Mouse (Mus musculus) liver, postnatal 0 days (tissue): ENCODE data around the gene Hibadh. TPM values are rescaled to one million over a fixed set of nuclear protein-coding genes. Genes with fewer than 3 reads are reported as not detected.

Experiments used
- ATAC-seq: fragments of 200-750 bp; cut with Nextera tagmentation; 2 replicates; pipeline ENCODE4 v1.8.0; 2017; ENCODE audit warnings: mild to moderate bottlenecking, moderate library complexity
- DNase-seq: peaks from one replicate; pipeline ENCODE4 v3.0.0-alpha.2; 2016
- H3K27ac ChIP-seq: fragments of 300-500 bp; sonication (generic); 2 replicates; pipeline ENCODE4 v1.5.1; 2014; ENCODE audit warnings: antibody characterized with exemption, moderate library complexity, mild to moderate bottlenecking, low read depth
- H3K27me3 ChIP-seq: fragments of 300-500 bp; sonication (generic); 2 replicates; pipeline ENCODE4 v1.6.1; 2014; ENCODE audit warnings: low read length, control low read depth, mixed read lengths; ENCODE audit not compliant: insufficient read depth
- H3K36me3 ChIP-seq: fragments of 300-500 bp; sonication (generic); replicated peaks from 2 replicates; pipeline ENCODE4 v1.6.1; 2014; ENCODE audit warnings: mild to moderate bottlenecking, control low read depth, low read length, moderate library complexity, mixed read lengths; ENCODE audit not compliant: insufficient read depth
- H3K4me1 ChIP-seq: fragments of 300-500 bp; sonication (generic); 2 replicates; pipeline ENCODE4 v1.6.1; 2014; ENCODE audit warnings: antibody characterized with exemption, mild to moderate bottlenecking, control low read depth; ENCODE audit not compliant: insufficient read depth
- H3K4me2 ChIP-seq: fragments of 300-500 bp; sonication (generic); 2 replicates; pipeline ENCODE4 v1.6.1; 2014; ENCODE audit warnings: low read depth, mild to moderate bottlenecking, low read length, moderate library complexity, mixed read lengths
- H3K4me3 ChIP-seq: fragments of 300-500 bp; sonication (generic); 2 replicates; pipeline ENCODE4 v1.5.1; 2014; ENCODE audit warnings: low read depth, low read length
- H3K9ac ChIP-seq: fragments of 300-500 bp; sonication (generic); replicated peaks from 2 replicates; pipeline ENCODE4 v1.6.1; 2014; ENCODE audit warnings: mild to moderate bottlenecking, moderate library complexity
- H3K9me3 ChIP-seq: fragments of 300-500 bp; sonication (generic); 2 replicates; pipeline ENCODE4 v1.6.1; 2016; ENCODE audit warnings: mild to moderate bottlenecking, control low read depth, low read length, mixed read lengths
- CTCF ChIP-seq: sonication (generic); IDR thresholded peaks from 2 replicates; pipeline ENCODE4 v1.5.1; 2016; ENCODE audit warnings: antibody characterized with exemption, low read depth
- EP300 ChIP-seq: IDR thresholded peaks from 2 replicates; pipeline ENCODE4 v1.6.1; 2016; ENCODE audit warnings: antibody characterized with exemption, low read depth, mild to moderate bottlenecking
- WGBS: fragments of 180-500 bp; shearing (Covaris S2); extraction: QIAGEN DNeasy Blood & Tissue Kit; methylation state at CpG from one replicate; pipeline ENCODE4 v1.1.7; 2014; ENCODE audit not compliant: insufficient replicate concordance; 5-methylcytosine and 5-hydroxymethylcytosine counted together
- polyA plus RNA-seq: library from polyadenylated mRNA; unstranded; fragments of >200 nt; fragmentation: Nextera tagmentation; extraction: Ambion mirVana; gene quantifications from 2 replicates; pipeline ENCODE4 v1.2.1, GENCODE M21; 2015

Gene Hibadh
- polyA plus RNA-seq, 1 experiment from 2014 or later: 110 TPM

DNA sequence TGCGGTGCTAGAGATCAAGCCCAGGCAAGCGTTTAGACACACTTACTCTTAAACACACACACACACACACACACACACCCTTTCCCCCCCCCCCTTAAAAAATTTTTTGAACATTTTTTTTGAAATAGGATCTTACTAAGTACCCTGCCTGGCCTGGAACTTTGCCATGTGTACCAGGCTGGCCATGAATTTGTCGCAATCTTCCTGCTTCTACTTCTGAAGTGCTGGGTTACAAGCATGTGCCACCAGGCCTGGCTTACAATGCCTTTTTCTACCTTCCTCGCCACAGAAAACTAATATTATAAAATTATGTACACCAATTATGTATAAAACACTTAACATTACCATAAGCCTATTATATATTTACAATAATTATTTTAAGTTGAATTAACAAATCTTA is 59.1 kb downstream of the Hibadh start:
- no peak for DNase-seq
- no peak for TF ChIP-seq CTCF
- TF ChIP-seq EP300: no peak
- Histone ChIP-seq H3K4me3 (no peak overlapping the region), H3K9ac (no peak overlapping the region), H3K27me3 (no peaks in the 10 kb centered on the region), H3K4me1 (no peaks in the 10 kb centered on the region), H3K4me2 (no peak overlapping the region), H3K9me3 (no peaks in the 10 kb centered on the region), H3K27ac (no peak overlapping the region), H3K36me3 (no peaks in the 10 kb centered on the region)
- 81% methylated on average over 4 of the region's 4 CpGs for WGBS
- no peak for ATAC-seq

DNA sequence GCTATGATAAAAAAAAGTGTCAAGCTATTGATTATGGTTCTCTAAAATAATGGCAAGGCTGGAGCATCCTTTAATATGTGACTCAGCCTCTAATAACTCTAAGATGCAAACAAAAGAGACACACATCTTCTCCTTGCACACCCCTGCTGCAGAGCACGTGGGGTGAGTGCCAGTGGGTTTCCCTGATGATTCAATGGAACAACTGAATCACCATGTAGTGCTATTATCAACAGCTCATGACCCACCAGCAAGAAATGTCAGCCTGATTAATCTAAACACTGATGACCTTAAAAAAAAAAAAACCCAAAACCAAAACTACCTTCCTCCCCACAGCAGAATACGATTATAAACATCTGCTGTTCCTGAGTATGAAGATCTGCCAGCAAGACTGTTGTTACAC is 61.9 kb downstream of the Hibadh start:
- Histone ChIP-seq H3K4me1 (no peaks in the 10 kb centered on the region), H3K27ac (no peak overlapping the region), H3K9me3 (no peaks in the 10 kb centered on the region), H3K4me2 (no peak overlapping the region), H3K9ac (no peak overlapping the region), H3K4me3 (no peak overlapping the region), H3K27me3 (no peaks in the 10 kb centered on the region), H3K36me3 (no peaks in the 10 kb centered on the region)
- ATAC-seq (no peak), DNase-seq (no peak)
- 68% methylated on average over 2 of the region's 2 CpGs for WGBS
- TF ChIP-seq CTCF (no peak), EP300 (no peak)

DNA sequence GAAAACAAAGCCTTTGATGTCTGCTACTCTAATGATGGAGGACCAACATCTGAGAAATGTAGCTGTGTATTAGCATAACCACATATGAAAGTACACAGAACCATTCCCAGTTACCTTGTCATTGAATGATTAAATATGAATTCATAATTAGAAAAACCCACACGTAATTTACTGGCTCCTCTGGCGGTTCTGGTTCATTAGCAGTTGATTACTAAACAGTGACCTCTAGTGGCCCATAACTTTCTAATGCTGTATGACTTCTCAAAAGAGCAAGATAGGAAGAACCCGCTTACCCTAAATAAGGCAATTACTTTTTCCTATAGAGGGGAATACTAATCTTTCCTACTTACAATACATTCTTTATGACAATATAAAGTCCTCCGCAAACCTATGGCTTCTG is 62.9 kb downstream of the Hibadh start:
- no peak overlapping the region for H3K9ac ChIP-seq
- peaks cover 8% of the 10 kb centered on the region; the same call in 1 of the 2 replicates for H3K36me3 ChIP-seq
- WGBS: 42% methylated on average over 4 of the region's 4 CpGs
- no peak for ATAC-seq
- H3K4me3 ChIP-seq: no peak overlapping the region
- H3K27ac ChIP-seq: no peak overlapping the region
- H3K9me3 ChIP-seq: no peaks in the 10 kb centered on the region
- DNase-seq: no peak
- no peaks in the 10 kb centered on the region for H3K4me1 ChIP-seq
- H3K4me2 ChIP-seq: no peak overlapping the region
- H3K27me3 ChIP-seq: no peaks in the 10 kb centered on the region
- TF ChIP-seq EP300: no peak
- TF ChIP-seq CTCF: peak; percentile 61

DNA sequence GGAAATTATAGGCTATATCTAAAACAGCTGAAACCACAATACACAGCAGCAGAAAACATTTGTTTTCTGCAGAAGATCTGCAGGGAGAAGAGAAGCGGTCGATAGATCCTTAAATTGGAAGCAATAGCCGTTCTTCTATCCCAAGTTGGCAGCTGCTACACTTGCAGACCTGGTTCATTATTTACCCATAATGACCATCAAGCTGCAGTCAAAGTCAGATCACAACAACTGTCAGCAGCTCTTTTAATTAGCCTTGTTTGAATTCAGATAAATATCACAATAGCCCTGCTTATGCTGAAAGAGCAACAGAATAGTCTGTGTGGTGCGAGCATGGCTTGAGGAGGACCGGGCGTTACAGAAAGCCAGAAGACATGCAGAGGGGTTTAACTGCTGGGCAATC is 71.5 kb downstream of the Hibadh start:
- H3K4me3 ChIP-seq: no peak overlapping the region
- H3K4me2 ChIP-seq: no peak overlapping the region
- H3K9me3 ChIP-seq: no peaks in the 10 kb centered on the region
- peaks cover 8% of the 10 kb centered on the region; the same call in 1 of the 2 replicates for H3K36me3 ChIP-seq
- H3K9ac ChIP-seq: no peak overlapping the region
- H3K4me1 ChIP-seq: no peaks in the 10 kb centered on the region
- DNase-seq (no peak), ATAC-seq (no peak)
- H3K27ac ChIP-seq: no peak overlapping the region
- no peak for TF ChIP-seq CTCF
- H3K27me3 ChIP-seq: no peaks in the 10 kb centered on the region
- 87% methylated on average over 6 of the region's 6 CpGs for WGBS

DNA sequence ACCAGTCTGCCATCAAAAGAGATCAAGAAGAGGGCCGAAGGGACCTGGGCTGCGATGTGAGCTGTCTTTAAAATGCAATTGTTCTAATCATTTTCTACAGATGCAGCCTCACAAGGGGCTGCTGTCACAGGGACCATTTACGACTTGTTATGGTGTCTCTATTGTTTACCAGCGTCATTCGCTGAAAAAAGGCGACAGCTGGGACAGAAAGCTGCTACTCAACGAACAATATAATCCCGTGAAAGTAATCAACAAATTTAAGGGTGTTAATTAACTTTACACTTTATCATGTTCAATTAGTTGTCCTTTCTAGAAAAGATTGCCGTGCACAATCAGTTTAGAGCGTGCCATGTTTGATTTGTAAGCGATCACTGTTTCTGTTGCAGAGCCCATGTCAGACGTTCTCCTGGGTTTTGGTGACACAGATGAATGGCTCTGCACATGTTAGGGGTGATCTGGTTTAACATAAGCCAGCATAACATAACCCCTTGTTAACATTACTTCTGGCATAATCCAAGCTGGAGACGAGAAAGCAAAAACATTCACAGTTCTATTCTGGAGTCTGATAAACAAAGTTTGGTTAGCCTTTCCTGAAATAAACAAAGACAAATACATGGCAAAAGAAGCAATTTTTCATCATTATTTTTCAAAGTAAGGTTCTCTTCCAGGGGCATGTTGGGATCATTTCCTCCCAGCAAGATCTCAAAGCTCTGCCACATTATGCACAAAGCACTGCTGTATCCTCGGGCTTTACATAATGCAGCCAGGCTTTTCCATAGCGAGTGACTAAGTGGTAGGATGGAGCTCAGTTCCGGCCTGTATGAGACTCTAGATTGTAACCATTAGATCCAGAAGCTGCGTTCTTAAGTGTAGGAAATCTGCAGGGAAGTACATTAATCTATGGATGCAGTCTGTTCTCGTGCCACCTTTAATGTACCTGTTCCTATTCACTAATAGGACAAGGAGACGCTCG is 72.6 kb downstream of the Hibadh start:
- Histone ChIP-seq H3K4me3 (no peak overlapping the region), H3K27me3 (no peaks in the 10 kb centered on the region), H3K27ac (no peak overlapping the region), H3K9me3 (no peaks in the 10 kb centered on the region), H3K36me3 (peaks cover 2% of the 10 kb centered on the region; the same call in 1 of the 2 replicates), H3K9ac (no peak overlapping the region), H3K4me1 (no peaks in the 10 kb centered on the region), H3K4me2 (no peak overlapping the region)
- no peak for DNase-seq
- TF ChIP-seq EP300 (no peak), CTCF (no peak)
- no peak for ATAC-seq
- WGBS: 80% methylated on average over 20 of the region's 20 CpGs

DNA sequence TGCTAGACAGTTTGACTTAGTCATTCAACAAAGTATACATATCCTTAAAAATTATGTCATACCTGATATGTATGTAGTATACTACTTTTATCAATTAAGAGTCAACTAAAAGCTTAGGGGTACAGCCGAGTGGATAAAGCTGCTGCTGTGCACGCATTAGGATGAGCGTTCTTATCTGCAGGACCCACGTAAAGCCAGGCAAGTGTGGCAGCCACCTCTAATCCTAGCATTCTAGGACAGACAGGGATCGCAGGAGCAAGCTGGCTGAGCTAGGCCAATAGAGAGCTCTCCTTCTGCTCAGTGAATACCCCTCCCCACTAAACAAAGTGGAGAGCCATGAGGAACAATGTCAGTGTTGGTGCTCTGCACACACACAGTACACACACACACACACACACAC is 75.0 kb downstream of the Hibadh start:
- Histone ChIP-seq H3K9ac (no peak overlapping the region), H3K36me3 (no peaks in the 10 kb centered on the region), H3K27ac (no peak overlapping the region), H3K9me3 (no peaks in the 10 kb centered on the region), H3K27me3 (no peaks in the 10 kb centered on the region), H3K4me2 (no peak overlapping the region), H3K4me3 (no peak overlapping the region), H3K4me1 (no peaks in the 10 kb centered on the region)
- 66% methylated on average over 5 of the region's 5 CpGs for WGBS
- no peak for DNase-seq
- TF ChIP-seq EP300: no peak
- no peak for TF ChIP-seq CTCF
- no peak for ATAC-seq
